Mouse (Mus musculus): ENCODE measurements around the gene Gm12830. TPM values are rescaled to one million over a fixed set of nuclear protein-coding genes. Genes with fewer than 3 reads are reported as not detected.
A peak's percentile ranks its signal among the peaks of the same experiment; 100 is the strongest.

Gm12830 gene
- total RNA-seq (2021) = not detected
- long read RNA-seq, experiment 1 = 0 reads
- long read RNA-seq, experiment 2 = 0 reads

GRCm38 (mm10) chr4:114821567-114822192 is at the start of gene Gm12830:
Gene Gm12830, plus strand, starts transcription at chr4:114821722.
- DNase-seq (ENCODE audit: low spot score in 2 of 2) = peak; percentile 27 to 34
- intact Hi-C loops (cut with DNase I) = no loop called here

- DNase-seq (ENCODE audit: low spot score in 2 of 2) = no peak
- intact Hi-C loops (cut with DNase I) = loop anchor here (10.0 kb wide), 1 partner anchor 89 kb away; no protein-coding TSS in a partner anchor
Observed at GRCm38 (mm10) chr4:114773316-114773715, 48.2 kb upstream of the Gm12830 start.

- DNase-seq (ENCODE audit: low spot score in 2 of 2) = no peak
- intact Hi-C loops (cut with DNase I) = loop anchor here (10.0 kb wide), 1 partner anchor 93 kb away; no protein-coding TSS in a partner anchor
Observed at GRCm38 (mm10) chr4:114777625-114778202, 43.8 kb upstream of the Gm12830 start.

- intact Hi-C loops (cut with DNase I) = loop anchor here (10.0 kb wide), 1 partner anchor 94 kb away; no protein-coding TSS in a partner anchor
Observed at GRCm38 (mm10) chr4:114778716-114779474, 42.6 kb upstream of the Gm12830 start.

GRCm38 (mm10) chr4:114779475-114779757 is 42.1 kb upstream of the Gm12830 start:
- intact Hi-C loops (cut with DNase I) = loop anchor here (10.0 kb wide), 1 partner anchor 95 kb away; no protein-coding TSS in a partner anchor
- DNase-seq (ENCODE audit: low spot score in 2 of 2) = no peak

More at GRCm38 (mm10) chr4:114778716-114779474, 42.6 kb upstream of the Gm12830 start:
- DNase-seq (ENCODE audit: low spot score in 2 of 2) = no peak

- DNase-seq (ENCODE audit: low spot score in 2 of 2) = peak in 1 of 2 experiments; percentile 12
- intact Hi-C loops (cut with DNase I) = loop anchor here (10.0 kb wide), 1 partner anchor 95 kb away; no protein-coding TSS in a partner anchor
Observed at GRCm38 (mm10) chr4:114779758-114780546, 41.6 kb upstream of the Gm12830 start.

GRCm38 (mm10) chr4:114782851-114783250 is 38.7 kb upstream of the Gm12830 start:
- DNase-seq (ENCODE audit: low spot score in 2 of 2) = no peak
- intact Hi-C loops (cut with DNase I) = no loop called here

GRCm38 (mm10) chr4:114784735-114785134 is 36.8 kb upstream of the Gm12830 start:
- intact Hi-C loops (cut with DNase I) = no loop called here
- no peak for DNase-seq (ENCODE audit: low spot score in 2 of 2)

- DNase-seq (ENCODE audit: low spot score in 2 of 2) = no peak
- intact Hi-C loops (cut with DNase I) = no loop called here
Observed at GRCm38 (mm10) chr4:114788856-114789255, 32.7 kb upstream of the Gm12830 start.

GRCm38 (mm10) chr4:114791650-114792049 is 29.9 kb upstream of the Gm12830 start:
- intact Hi-C loops (cut with DNase I) = no loop called here
- no peak for DNase-seq (ENCODE audit: low spot score in 2 of 2)

- intact Hi-C loops (cut with DNase I) = no loop called here
- DNase-seq (ENCODE audit: low spot score in 2 of 2) = no peak
Observed at GRCm38 (mm10) chr4:114793836-114794235, 27.7 kb upstream of the Gm12830 start.

- intact Hi-C loops (cut with DNase I) = no loop called here
- DNase-seq (ENCODE audit: low spot score in 2 of 2) = no peak
Observed at GRCm38 (mm10) chr4:114797254-114797914, 24.1 kb upstream of the Gm12830 start.

GRCm38 (mm10) chr4:114798041-114798624 is 23.4 kb upstream of the Gm12830 start:
- DNase-seq (ENCODE audit: low spot score in 2 of 2) = no peak
- intact Hi-C loops (cut with DNase I) = no loop called here

- intact Hi-C loops (cut with DNase I) = no loop called here
- no peak for DNase-seq (ENCODE audit: low spot score in 2 of 2)
Observed at GRCm38 (mm10) chr4:114804096-114804495, 17.4 kb upstream of the Gm12830 start.

- intact Hi-C loops (cut with DNase I) = no loop called here
- DNase-seq (ENCODE audit: low spot score in 2 of 2) = no peak
Observed at GRCm38 (mm10) chr4:114818963-114819702, 2.4 kb upstream of the Gm12830 start.

GRCm38 (mm10) chr4:114834770-114835581 is 13.5 kb downstream of the Gm12830 start:
- no peak for DNase-seq (ENCODE audit: low spot score in 2 of 2)
- intact Hi-C loops (cut with DNase I) = no loop called here

- DNase-seq (ENCODE audit: low spot score in 2 of 2) = no peak
- intact Hi-C loops (cut with DNase I) = no loop called here
Observed at GRCm38 (mm10) chr4:114841336-114841920, 19.9 kb downstream of the Gm12830 start.

Data from left cerebral cortex, postnatal 14 days (tissue).